Mouse (Mus musculus) layer of hippocampus, postnatal 36 days (tissue): ENCODE measurements around the gene Rdh7. TPM values are rescaled to one million over a fixed set of nuclear protein-coding genes. Genes with fewer than 3 reads are reported as not detected.
"Not testable (repeated sequence)": the region's sequence is repeated elsewhere in the genome, so short reads cannot be mapped to it uniquely, and the experiment has no call there.

ENCODE experiments used
- DNase-seq, 2 experiments: peaks; one replicate each; pipeline ENCODE4 v3.0.0; 2022
- total RNA-seq, 2 experiments: library from RNA; stranded (reverse); gene quantifications; 2 replicates each; pipeline ENCODE4 v1.2.3; 2021

Rdh7 gene
- not detected for total RNA-seq

- no peak for DNase-seq
Observed at GRCm38 (mm10) chr10:127888605-127889004, at the start of gene Rdh7. Gene Rdh7, minus strand, starts transcription at chr10:127888817.

DNA sequence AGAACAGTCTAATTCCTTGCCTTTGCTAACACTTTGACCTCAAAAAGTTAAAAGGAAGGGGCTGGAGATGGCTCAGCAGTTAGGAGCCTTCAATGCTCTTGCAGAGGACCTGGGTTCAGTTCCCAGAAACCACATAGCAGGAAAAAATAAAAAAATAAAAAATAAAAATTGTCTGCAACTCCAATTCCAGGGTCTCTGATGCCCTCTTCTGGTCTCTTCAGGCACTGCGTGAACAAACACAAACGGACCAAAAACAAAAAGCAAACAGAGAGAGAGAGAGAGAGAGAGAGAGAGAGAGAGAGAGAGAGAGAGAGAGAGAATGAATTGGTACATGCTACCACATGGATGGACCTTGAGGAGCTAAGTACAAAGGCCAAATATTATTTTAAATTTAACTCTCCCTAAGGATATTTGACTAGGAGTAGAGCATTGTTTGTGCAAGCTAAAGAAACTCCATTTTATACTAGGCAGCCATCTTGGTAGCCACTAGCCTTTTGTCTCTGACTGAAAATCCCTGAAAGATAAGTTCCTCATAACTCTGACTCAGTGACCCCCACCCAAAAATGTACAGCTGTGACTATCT, 48.9 kb upstream of the Rdh7 start:
- peak; percentile 17 to 45 for DNase-seq

DNA sequence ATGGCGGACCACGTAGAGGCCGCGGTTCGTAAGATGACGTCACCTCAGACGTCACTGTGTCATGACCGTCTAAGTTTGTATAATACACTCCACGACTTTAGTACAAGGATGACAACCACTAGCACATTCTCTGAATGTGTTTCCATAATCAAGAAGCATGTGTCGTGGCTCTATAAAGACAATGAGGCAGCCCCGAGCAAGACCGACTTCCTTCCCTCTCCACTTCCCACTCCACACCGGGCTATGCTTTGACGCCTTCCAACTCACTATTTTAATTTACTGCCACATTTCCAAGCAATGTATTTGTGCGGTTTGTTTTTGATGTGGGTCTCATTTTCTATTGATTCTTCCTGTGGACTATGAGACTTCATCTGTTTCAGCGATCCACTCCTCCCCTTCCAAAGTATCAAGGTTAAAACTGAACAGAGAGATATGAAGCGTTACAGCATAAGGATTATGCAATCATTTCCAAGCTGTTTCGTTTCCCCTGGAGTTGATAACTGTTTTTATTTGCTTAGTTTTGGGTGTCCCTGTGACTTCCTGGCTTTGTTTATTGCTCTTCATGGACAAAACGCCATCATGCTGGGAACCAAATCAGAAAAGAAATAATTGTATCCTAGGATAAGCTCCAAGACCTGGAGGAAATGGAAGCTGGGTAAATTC, 48.3 kb upstream of the Rdh7 start:
- no peak for DNase-seq

- no peak for DNase-seq
Observed at GRCm38 (mm10) chr10:127936271-127936670, 47.7 kb upstream of the Rdh7 start.

GRCm38 (mm10) chr10:127932290-127932926, 43.8 kb upstream of the Rdh7 start:
- no peak for DNase-seq

GRCm38 (mm10) chr10:127927737-127928136, 39.1 kb upstream of the Rdh7 start:
- no peak for DNase-seq

DNA sequence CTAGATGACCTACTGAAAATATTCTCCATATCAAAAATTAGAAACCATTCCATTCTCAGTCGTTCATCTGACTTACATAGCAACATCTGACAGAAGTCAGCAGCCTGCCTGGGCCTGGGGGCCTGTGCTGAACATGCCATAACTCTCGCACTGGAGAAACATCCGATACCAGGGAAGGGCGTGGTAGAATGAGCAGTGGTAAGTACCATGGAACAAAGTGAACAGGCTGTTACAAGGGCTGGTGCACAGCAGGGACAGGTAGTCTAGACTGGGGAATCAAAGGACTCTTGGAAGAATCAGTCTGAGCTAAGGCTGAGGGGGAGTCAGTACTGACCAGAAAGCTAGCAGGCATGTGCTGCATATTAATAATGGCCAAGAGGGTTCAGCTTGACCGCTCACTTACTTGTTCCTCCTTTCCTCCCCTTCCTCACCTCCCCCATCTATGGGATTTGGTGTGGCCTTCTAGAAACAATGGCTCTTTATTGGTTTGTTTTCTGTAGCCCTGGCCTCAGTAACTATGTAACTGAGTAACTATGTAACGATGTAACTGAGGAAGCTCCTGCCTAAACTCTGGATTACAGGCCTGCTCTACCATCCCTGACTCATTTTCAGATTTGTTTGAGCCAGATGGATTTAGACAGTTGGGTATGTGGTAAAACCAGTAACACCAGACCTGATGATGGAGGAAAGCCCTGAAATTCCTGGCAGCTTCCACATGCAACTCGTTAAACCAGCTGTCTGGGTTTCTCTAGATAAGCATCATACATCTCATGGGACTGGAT, 36.2 kb upstream of the Rdh7 start:
- DNase-seq = peak; percentile 50

- DNase-seq = no peak
Observed at GRCm38 (mm10) chr10:127923024-127923423, 34.4 kb upstream of the Rdh7 start.

GRCm38 (mm10) chr10:127922241-127922640, 33.6 kb upstream of the Rdh7 start:
- no peak for DNase-seq

DNA sequence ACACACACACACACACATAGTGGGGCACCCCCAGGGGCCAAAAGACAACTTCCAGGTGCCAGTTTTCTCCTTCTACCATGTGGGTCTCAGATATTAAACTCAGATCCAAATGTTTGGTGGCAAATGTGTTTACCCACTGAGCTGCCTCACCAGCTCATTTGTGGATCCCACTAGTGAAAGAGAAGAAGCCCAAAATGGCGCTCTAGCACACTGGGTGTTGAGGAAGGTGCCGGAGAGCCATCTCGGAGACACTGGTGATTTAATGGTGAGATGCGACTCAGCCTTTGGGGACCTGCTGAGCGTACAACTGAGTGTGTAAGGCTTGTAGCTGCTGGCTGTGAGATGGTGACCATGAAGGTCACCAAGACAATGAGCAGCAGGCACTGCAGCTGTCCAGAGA, 29.0 kb upstream of the Rdh7 start:
- no peak for DNase-seq

DNA sequence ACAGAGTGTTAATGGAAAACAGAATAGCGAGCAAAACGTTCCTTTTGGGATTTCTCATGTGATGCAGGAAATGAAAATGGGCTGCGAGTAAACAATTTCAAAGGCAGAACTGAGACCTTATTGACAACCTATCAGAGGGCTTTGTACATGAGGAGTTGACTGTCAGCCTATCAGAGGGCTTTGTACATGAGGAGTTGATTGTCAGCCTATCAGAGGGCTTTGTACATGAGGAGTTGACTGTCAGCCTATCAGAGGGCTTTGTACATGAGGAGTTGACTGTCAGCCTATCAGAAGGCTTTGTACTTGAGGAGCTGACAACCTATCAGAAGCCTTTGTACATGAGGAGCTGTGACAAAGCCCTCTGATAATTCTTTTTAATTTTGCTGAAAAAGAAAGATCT, 28.6 kb upstream of the Rdh7 start:
- DNase-seq = not testable (repeated sequence)

GRCm38 (mm10) chr10:127915578-127915977, 27.0 kb upstream of the Rdh7 start:
- DNase-seq = no peak

- DNase-seq = no peak
Observed at GRCm38 (mm10) chr10:127907386-127907951, 18.9 kb upstream of the Rdh7 start.

- DNase-seq = no peak
Observed at GRCm38 (mm10) chr10:127906138-127906537, 17.5 kb upstream of the Rdh7 start.

DNA sequence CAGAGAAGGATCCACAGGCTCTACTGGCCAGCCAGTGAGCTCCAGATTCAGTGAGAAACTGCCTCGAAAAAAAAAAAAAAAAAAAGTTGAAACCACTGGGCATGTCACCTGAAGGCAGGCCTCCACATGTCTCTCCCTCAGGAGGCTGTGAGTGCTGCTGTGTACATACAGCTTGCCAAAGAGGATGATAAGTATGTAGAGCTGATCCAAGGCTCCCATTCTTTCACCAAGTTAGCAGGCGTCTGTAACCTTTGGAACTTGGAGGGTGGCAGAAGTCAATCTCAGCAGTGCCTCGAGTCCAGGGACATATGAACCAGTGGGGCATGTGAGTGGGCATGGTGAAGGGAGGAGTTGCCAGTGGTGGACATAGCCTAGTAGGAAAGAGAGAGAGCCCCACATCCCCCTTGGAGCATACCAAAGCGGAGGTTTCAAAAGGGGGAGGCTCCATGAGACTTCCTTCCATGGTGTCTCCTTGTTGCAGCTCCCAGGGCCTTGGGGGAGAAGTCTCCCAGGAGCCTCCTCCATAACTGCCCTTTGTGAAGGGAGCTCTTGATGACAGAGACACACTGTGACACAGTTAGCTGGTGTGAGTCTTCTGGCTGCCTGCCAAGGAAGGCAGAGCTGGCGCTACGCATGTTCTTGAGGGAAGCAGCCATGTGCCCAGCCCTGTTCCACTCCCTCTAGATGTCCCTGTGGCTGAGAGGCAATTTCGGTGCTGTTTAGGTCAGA, 16.3 kb upstream of the Rdh7 start:
- DNase-seq = no peak

DNA sequence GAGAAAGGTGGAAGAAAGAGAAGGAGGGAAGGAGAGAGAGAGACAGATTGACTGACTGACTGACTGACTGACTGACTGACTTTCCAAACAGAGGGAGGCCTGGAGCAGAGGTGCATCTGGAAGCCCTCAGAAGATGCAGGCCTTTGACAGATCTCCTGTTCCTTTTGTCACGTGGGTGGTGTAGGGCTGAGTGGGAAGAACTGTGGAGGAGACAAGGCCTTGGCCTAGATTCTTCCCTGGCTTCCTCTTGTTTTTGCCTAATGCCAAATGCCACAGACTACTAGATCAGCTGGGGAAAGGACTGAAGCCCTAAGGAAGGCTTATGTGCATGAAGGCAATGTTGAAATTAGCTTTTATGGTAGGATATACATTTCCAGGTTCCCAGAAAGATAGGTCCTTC, 14.5 kb upstream of the Rdh7 start:
- no peak for DNase-seq

- no peak for DNase-seq
Observed at GRCm38 (mm10) chr10:127901751-127902150, 13.1 kb upstream of the Rdh7 start.

GRCm38 (mm10) chr10:127899783-127900182, 11.2 kb upstream of the Rdh7 start:
- DNase-seq = no peak

DNA sequence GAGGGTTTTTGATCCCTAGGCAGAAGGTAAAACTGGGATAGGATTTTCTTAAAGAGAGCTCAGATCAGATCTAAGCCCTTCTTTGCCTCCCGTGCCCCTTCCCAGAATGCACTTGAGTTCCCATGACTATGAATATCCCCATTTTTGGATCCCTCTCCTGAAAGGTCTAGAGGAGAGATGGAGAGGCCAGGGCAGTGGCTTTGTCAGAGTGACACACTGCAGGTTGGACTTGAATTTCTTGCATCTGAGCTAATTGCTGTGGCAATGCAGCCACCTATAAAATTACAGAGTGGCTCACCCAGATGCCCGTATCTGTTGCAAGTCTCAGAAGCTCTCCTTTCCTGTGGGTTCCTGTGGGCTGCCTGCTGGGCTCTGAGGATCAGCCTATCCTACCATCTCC, 9.6 kb upstream of the Rdh7 start, which contains the start of gene Sdr9c7:
Sdr9c7 (plus strand) TSS at position 301 of the 400 bp plus-strand sequence.
- no peak for DNase-seq

GRCm38 (mm10) chr10:127897506-127897905, 8.9 kb upstream of the Rdh7 start:
- no peak for DNase-seq

- DNase-seq = no peak
Observed at GRCm38 (mm10) chr10:127896705-127897104, 8.1 kb upstream of the Rdh7 start.
